Comparison of ENCODE assay signal across 8 mouse cellular contexts in genomic region chr17:47436156-47436906, GRCm38 (mm10). TPM values are rescaled to one million over a fixed set of nuclear protein-coding genes. Genes with fewer than 3 reads are reported as not detected.
DNase-seq lines count a peak whose midpoint lies in the region; ATAC-seq and TF ChIP-seq lines count a peak whose summit lies in the region.

AI661453 (plus strand) TSS chr17:47436615.

- H3K9ac ChIP-seq in hindbrain, embryonic 12.5 days, result peak within 1 kb of the TSS; percentile 49; the same call in 1 of the 2 replicates
- peak within 1 kb of the TSS; percentile 45; the same call in 1 of the 2 replicates for H3K9ac ChIP-seq in limb, embryonic 12.5 days (replicated peaks)
- H3K9ac ChIP-seq in midbrain, embryonic 14.5 days (replicated peaks; ENCODE audit: low read length), result peak within 1 kb of the TSS; percentile 42

- no peaks in the 10 kb centered on the region for H3K36me3 ChIP-seq in hindbrain, embryonic 12.5 days
- H3K36me3 ChIP-seq in limb, embryonic 12.5 days, result no peaks in the 10 kb centered on the region
- no peaks in the 10 kb centered on the region for H3K36me3 ChIP-seq in midbrain, embryonic 14.5 days (ENCODE audit: control insufficient read depth, insufficient read depth, low read length)

- in situ Hi-C loops in Patski (cut with MboI; ENCODE audit: low pct_unique_long_range_greater_than_20kb), result no loop called here

- 2% methylated on average over 45 of the region's 45 CpGs for WGBS in hindbrain, embryonic 12.5 days
- WGBS in limb, embryonic 12.5 days, result under 1% methylated on average over 38 of the region's 45 CpGs
- WGBS in midbrain, embryonic 14.5 days, result 1% methylated on average over 45 of the region's 45 CpGs

- no peaks in the 10 kb centered on the region for H3K27me3 ChIP-seq in Patski
- H3K27me3 ChIP-seq in hindbrain, embryonic 12.5 days, result peaks cover 45% of the 10 kb centered on the region
- H3K27me3 ChIP-seq in limb, embryonic 12.5 days, result peaks cover 63% of the 10 kb centered on the region
- peaks cover 25% of the 10 kb centered on the region for H3K27me3 ChIP-seq in midbrain, embryonic 14.5 days (ENCODE audit: control insufficient read depth, insufficient read depth, low read length)

- TF ChIP-seq CTCF in Patski (IDR thresholded peaks at IDR 0.05), result no peak

- H3K4me3 ChIP-seq in hindbrain, embryonic 12.5 days, result peak within 1 kb of the TSS; percentile 38
- peak within 1 kb of the TSS; percentile 43 for H3K4me3 ChIP-seq in limb, embryonic 12.5 days (replicated peaks)
- peak within 1 kb of the TSS; percentile 37 for H3K4me3 ChIP-seq in midbrain, embryonic 14.5 days (replicated peaks; ENCODE audit: low read depth, low read length)

- peak; percentile 35 for DNase-seq in adrenal gland, adult 2 months
- no peak for DNase-seq in adrenal gland, postnatal 25 days
- no peak for DNase-seq in Patski (ENCODE audit: low read depth, low spot score)
- DNase-seq in midbrain, embryonic 14.5 days, result no peak
- no peak for DNase-seq in right cerebral cortex, postnatal 25 days
- no peak for DNase-seq in frontal cortex, postnatal 25 days (ENCODE audit: low spot score in 2 of 2)

- CTCF ChIA-PET in Patski (lab: Charles Lee), result no interaction called here

- no peak within 1 kb of the TSS for H3K27ac ChIP-seq in hindbrain, embryonic 12.5 days
- H3K27ac ChIP-seq in limb, embryonic 12.5 days, result 0 out of 2 replicates have a peak within 1 kb of the TSS, but pooled peaks have one; percentile 17
- no peak within 1 kb of the TSS for H3K27ac ChIP-seq in midbrain, embryonic 14.5 days (replicated peaks; ENCODE audit: low read depth, low read length)

- H3K4me1 ChIP-seq in hindbrain, embryonic 12.5 days, result peaks cover 16% of the 10 kb centered on the region
- peaks cover 18% of the 10 kb centered on the region for H3K4me1 ChIP-seq in limb, embryonic 12.5 days (replicated peaks)
- 0 out of 2 replicates have a peak, but pooled peaks cover 14% of the 10 kb centered on the region for H3K4me1 ChIP-seq in midbrain, embryonic 14.5 days (ENCODE audit: control insufficient read depth, insufficient read depth, low read length)

- H3K4me2 ChIP-seq in hindbrain, embryonic 12.5 days (replicated peaks), result peak within 1 kb of the TSS; percentile 72
- H3K4me2 ChIP-seq in limb, embryonic 12.5 days, result peak within 1 kb of the TSS; percentile 79
- peak within 1 kb of the TSS; percentile 67 for H3K4me2 ChIP-seq in midbrain, embryonic 14.5 days (ENCODE audit: low read length)

- ATAC-seq in Patski, result no peak
- no peak for ATAC-seq in hindbrain, embryonic 12.5 days (ENCODE audit: low FRiP score)
- ATAC-seq in limb, embryonic 12.5 days (ENCODE audit: insufficient number of reproducible peaks, insufficient read depth, low FRiP score, low TSS enrichment, low read depth), result peak; percentile 52; the same call in 1 of the 2 replicates
- ATAC-seq in midbrain, embryonic 14.5 days (ENCODE audit: low FRiP score, low TSS enrichment), result no peak

- POLR2A ChIA-PET in Patski (lab: Charles Lee), result no interaction called here

- no peaks in the 10 kb centered on the region for H3K9me3 ChIP-seq in hindbrain, embryonic 12.5 days (replicated peaks)
- H3K9me3 ChIP-seq in limb, embryonic 12.5 days, result no peaks in the 10 kb centered on the region
- H3K9me3 ChIP-seq in midbrain, embryonic 14.5 days (ENCODE audit: control insufficient read depth, low read length), result no peaks in the 10 kb centered on the region

RNA-seq across cellular contexts. Expression of gene AI661453, which starts in this region (rescaled TPM):
- total RNA-seq in adrenal gland, adult 2 months (2021), result under 1 TPM; 0.92 to 0.97 TPM
- 0.36 and 0.73 TPM in 2 replicates for polyA plus RNA-seq in adrenal gland, adult 2 months (2012; rRNA removed)
- total RNA-seq in adrenal gland, postnatal 25 days (2021), result 0.73 and 0.86 TPM in 2 replicates
- 20.0 TPM for polyA plus RNA-seq in Patski (2021)
- polyA plus RNA-seq in hindbrain, embryonic 12.5 days (2016; fragmentation: Nextera tagmentation; extraction: Ambion mirVana), result 0.28 and 0.34 TPM in 2 replicates
- polyA plus RNA-seq in limb, embryonic 12.5 days (2016; fragmentation: Nextera tagmentation; extraction: Ambion mirVana), result 0.37 and 0.55 TPM in 2 replicates
- polyA plus RNA-seq in midbrain, embryonic 14.5 days (2014; fragmentation: Nextera tagmentation; extraction: Ambion mirVana), result 0.05 and 0.15 TPM in 2 replicates

Comparison
In these comparisons a context has a peak if more than half of its experiments do, and no peak if none do; other contexts are left out.
1. RNA of gene AI661453 (polyA plus RNA-seq): 20.0 TPM in Patski (single experiment); 0.37 to 0.55 TPM in limb, embryonic 12.5 days, 0.36 to 0.73 TPM in adrenal gland, adult 2 months, 0.28 to 0.34 TPM in hindbrain, embryonic 12.5 days and 0.05 to 0.15 TPM in midbrain, embryonic 14.5 days; every median in the first group is over 10 times any median in the second.
2. Peak in DNase-seq in adrenal gland, adult 2 months; RNA of the gene not detected or under 1 TPM.
3. Peak in ATAC-seq, H3K4me3 ChIP-seq, H3K27ac ChIP-seq, H3K9ac ChIP-seq and H3K4me2 ChIP-seq in limb, embryonic 12.5 days; RNA of the gene not detected or under 1 TPM.
4. Peak in every context shown above with its lines, with median percentiles within 50 percentile points of each other: H3K4me2 ChIP-seq, H3K4me3 ChIP-seq and H3K9ac ChIP-seq.